Mouse (Mus musculus) CH12.LX (cell line): ENCODE results near the gene Meiob. TPM values are rescaled to one million over a fixed set of nuclear protein-coding genes. Genes with fewer than 3 reads are reported as not detected.

ENCODE experiments used
- DNase-seq: peaks from one replicate; pipeline ENCODE4 v3.0.0-alpha.2; 2013; ENCODE audit errors: extremely low read depth
- H3K27ac ChIP-seq: 2 replicates; pipeline ENCODE4 v1.5.1; 2012; ENCODE audit warnings: low read depth, mild to moderate bottlenecking, control low read depth, moderate library complexity; ENCODE audit not compliant: insufficient read depth
- H3K27me3 ChIP-seq: replicated peaks from 2 replicates; pipeline ENCODE3; 2012; ENCODE audit warnings: inconsistent platforms
- H3K36me3 ChIP-seq, 2 experiments: replicated peaks in 1 of 2; 2 replicates each; pipeline versions ENCODE3 to v1.6.1; 2012; ENCODE audit warnings: inconsistent platforms in 1 of 2, low read length in 1 of 2, mild to moderate bottlenecking in 1 of 2, mixed read lengths in 1 of 2, moderate library complexity in 1 of 2; ENCODE audit not compliant: control insufficient read depth in 1 of 2, insufficient read depth in 1 of 2
- H3K4me1 ChIP-seq, 2 experiments: 2 replicates each; pipeline ENCODE4 v1.6.1; 2012; ENCODE audit warnings: inconsistent platforms in 1 of 2, moderate library complexity in 1 of 2; ENCODE audit not compliant: insufficient read depth in 2 of 2, control insufficient read depth in 1 of 2
- H3K4me2 ChIP-seq: 2 replicates; pipeline ENCODE4 v1.6.1; 2012; ENCODE audit warnings: low read depth, mild to moderate bottlenecking, control low read depth; ENCODE audit not compliant: poor library complexity, insufficient read depth, severe bottlenecking
- H3K4me3 ChIP-seq, 3 experiments: fragments of 150-350 bp in 1 of 3; sonication (generic) in 1 of 3; replicated peaks in 1 of 3; 2 replicates each; pipeline versions ENCODE3 to v1.5.1; 2011 to 2012; ENCODE audit warnings: low read depth in 2 of 3, low read length in 2 of 3, mild to moderate bottlenecking in 2 of 3, moderate library complexity in 2 of 3, control low read depth in 1 of 3, improper control_type of control experiment in 1 of 3, inconsistent platforms in 1 of 3, mixed read lengths in 1 of 3; ENCODE audit not compliant: poor library complexity in 1 of 3
- H3K79me2 ChIP-seq: replicated peaks from 2 replicates; pipeline ENCODE4 v1.6.1; 2012; ENCODE audit warnings: mild to moderate bottlenecking, moderate library complexity; ENCODE audit not compliant: control insufficient read depth, poor library complexity, insufficient read depth, severe bottlenecking; ENCODE audit errors: extremely low read depth
- H3K9ac ChIP-seq: 2 replicates; pipeline ENCODE4 v1.6.1; 2012; ENCODE audit warnings: low read depth, mild to moderate bottlenecking, control low read depth, moderate library complexity; ENCODE audit not compliant: insufficient read depth
- H3K9me3 ChIP-seq: replicated peaks from 2 replicates; pipeline ENCODE3; 2012; ENCODE audit warnings: low read length, inconsistent platforms, mixed read lengths
- BHLHE40 ChIP-seq: IDR thresholded peaks from 2 replicates; pipeline ENCODE4 v1.6.1; 2011; ENCODE audit warnings: mild to moderate bottlenecking, low read depth, low read length, improper control_type of control experiment
- CHD1 ChIP-seq: IDR thresholded peaks from 2 replicates; pipeline ENCODE4 v1.6.1; 2012; ENCODE audit warnings: low read depth, low read length, improper control_type of control experiment, inconsistent platforms
- CHD2 ChIP-seq: IDR thresholded peaks from 2 replicates; pipeline ENCODE4 v1.6.1; 2011; ENCODE audit warnings: low read length, improper control_type of control experiment
- CTCF ChIP-seq, 2 experiments: IDR thresholded peaks in 1 of 2; conservative IDR thresholded peaks in 1 of 2; 2 replicates each; pipeline ENCODE4 v1.5.1; 2011 to 2012; ENCODE audit warnings: low read depth in 2 of 2, low read length in 2 of 2, improper control_type of control experiment in 1 of 2, inconsistent platforms in 1 of 2, mild to moderate bottlenecking in 1 of 2, moderate library complexity in 1 of 2
- EP300 ChIP-seq: IDR thresholded peaks from 2 replicates; pipeline ENCODE4 v1.6.1; 2011; ENCODE audit warnings: low read length, improper control_type of control experiment
- ETS1 ChIP-seq: conservative IDR thresholded peaks from 2 replicates; pipeline ENCODE4 v1.6.1; 2012; ENCODE audit warnings: low read depth, mild to moderate bottlenecking, inconsistent platforms, low read length, improper control_type of control experiment, moderate library complexity
- GABPA ChIP-seq: IDR thresholded peaks from 2 replicates; pipeline ENCODE4 v1.6.1; 2012; ENCODE audit warnings: low read depth, low read length, improper control_type of control experiment, inconsistent platforms; ENCODE audit not compliant: insufficient replicate concordance
- HCFC1 ChIP-seq: IDR thresholded peaks from 2 replicates; pipeline ENCODE4 v1.6.1; 2012; ENCODE audit warnings: low read depth, mild to moderate bottlenecking, inconsistent platforms, low read length, improper control_type of control experiment
- JUN ChIP-seq: IDR thresholded peaks from 2 replicates; pipeline ENCODE4 v1.6.1; 2011; ENCODE audit warnings: low read depth, mild to moderate bottlenecking, low read length, improper control_type of control experiment, moderate library complexity; ENCODE audit not compliant: insufficient read depth
- JUND ChIP-seq: conservative IDR thresholded peaks from 2 replicates; pipeline ENCODE4 v1.6.1; 2011; ENCODE audit warnings: low read depth, low read length, improper control_type of control experiment
- KAT2A ChIP-seq: IDR thresholded peaks from 2 replicates; pipeline ENCODE4 v1.6.1; 2012; ENCODE audit warnings: low read length, improper control_type of control experiment, inconsistent platforms; ENCODE audit not compliant: insufficient replicate concordance
- MAFK ChIP-seq: IDR thresholded peaks from 2 replicates; pipeline ENCODE4 v1.6.1; 2011; ENCODE audit warnings: low read length, improper control_type of control experiment; ENCODE audit not compliant: insufficient replicate concordance
- MAZ ChIP-seq: IDR thresholded peaks from 2 replicates; pipeline ENCODE4 v1.6.1; 2012; ENCODE audit warnings: low read depth, mild to moderate bottlenecking, inconsistent platforms, low read length, improper control_type of control experiment, moderate library complexity
- MEF2A ChIP-seq: IDR thresholded peaks from 2 replicates; pipeline ENCODE4 v1.6.1; 2014; ENCODE audit warnings: low read depth, mild to moderate bottlenecking, inconsistent platforms, low read length, improper control_type of control experiment, borderline replicate concordance
- MXI1 ChIP-seq: IDR thresholded peaks from 2 replicates; pipeline ENCODE4 v1.6.1; 2011; ENCODE audit warnings: mild to moderate bottlenecking, low read depth, low read length, improper control_type of control experiment
- MYC ChIP-seq: IDR thresholded peaks from 2 replicates; pipeline ENCODE4 v1.6.1; 2011; ENCODE audit warnings: low read depth, mild to moderate bottlenecking, improper control_type of control experiment, low read length
- NELFE ChIP-seq: IDR thresholded peaks from 2 replicates; pipeline ENCODE4 v1.6.1; 2011; ENCODE audit warnings: low read depth, low read length, improper control_type of control experiment
- PAX5 ChIP-seq: IDR thresholded peaks from 2 replicates; pipeline ENCODE4 v1.6.1; 2012; ENCODE audit warnings: low read length, inconsistent platforms, mixed read lengths
- POLR2A ChIP-seq: IDR thresholded peaks from 2 replicates; pipeline ENCODE4 v1.6.1; 2011; ENCODE audit warnings: low read depth, mild to moderate bottlenecking, improper control_type of control experiment, low read length
- POLR2AphosphoS2 ChIP-seq: IDR thresholded peaks from 2 replicates; pipeline ENCODE4 v1.6.1; 2011; ENCODE audit warnings: low read depth, low read length, improper control_type of control experiment
- RAD21 ChIP-seq: IDR thresholded peaks from 2 replicates; pipeline ENCODE4 v1.6.1; 2011; ENCODE audit warnings: low read depth, mild to moderate bottlenecking, low read length, improper control_type of control experiment, moderate library complexity
- RCOR1 ChIP-seq: conservative IDR thresholded peaks from 2 replicates; pipeline ENCODE4 v1.6.1; 2012; ENCODE audit warnings: low read depth, mild to moderate bottlenecking, inconsistent platforms, low read length, improper control_type of control experiment
- SIN3A ChIP-seq: IDR thresholded peaks from 2 replicates; pipeline ENCODE4 v1.6.1; 2012; ENCODE audit warnings: low read length, improper control_type of control experiment, inconsistent platforms
- TBP ChIP-seq: conservative IDR thresholded peaks from 2 replicates; pipeline ENCODE4 v1.6.1; 2011; ENCODE audit warnings: low read depth, low read length, improper control_type of control experiment
- TCF12 ChIP-seq: IDR thresholded peaks from 2 replicates; pipeline ENCODE4 v1.6.1; 2014; ENCODE audit warnings: low read depth, mild to moderate bottlenecking, inconsistent platforms, low read length, improper control_type of control experiment
- UBTF ChIP-seq: IDR thresholded peaks from 2 replicates; pipeline ENCODE4 v1.6.1; 2012; ENCODE audit warnings: low read depth, mild to moderate bottlenecking, inconsistent platforms, low read length, improper control_type of control experiment, moderate library complexity
- USF1 ChIP-seq: IDR thresholded peaks from 2 replicates; pipeline ENCODE4 v1.6.1; 2014; ENCODE audit warnings: low read depth, mild to moderate bottlenecking, inconsistent platforms, low read length, improper control_type of control experiment
- USF2 ChIP-seq: conservative IDR thresholded peaks from 2 replicates; pipeline ENCODE4 v1.6.1; 2011; ENCODE audit warnings: low read depth, low read length, improper control_type of control experiment
- ZC3H11A ChIP-seq: IDR thresholded peaks from 2 replicates; pipeline ENCODE4 v1.6.1; 2012; ENCODE audit warnings: low read depth, mild to moderate bottlenecking, inconsistent platforms, low read length, improper control_type of control experiment
- ZKSCAN1 ChIP-seq: IDR thresholded peaks from 2 replicates; pipeline ENCODE4 v1.6.1; 2012; ENCODE audit warnings: low read depth, inconsistent platforms, low read length, improper control_type of control experiment, borderline replicate concordance
- ZMIZ1 ChIP-seq: IDR thresholded peaks from 2 replicates; pipeline ENCODE4 v1.6.1; 2012; ENCODE audit warnings: low read depth, mild to moderate bottlenecking, inconsistent platforms, low read length, improper control_type of control experiment
- ZNF384 ChIP-seq: IDR thresholded peaks from 2 replicates; pipeline ENCODE4 v1.6.1; 2012; ENCODE audit warnings: low read depth, low read length, improper control_type of control experiment, inconsistent platforms
- dilution Hi-C: fragments of 300-500 bp; cut with MboI; formaldehyde crosslinking; loops from 2 replicates; pipeline ENCODE4 v1.14.3; 2020; ENCODE audit warnings: low sequenced_read_pairs; ENCODE audit not compliant: extremely low pct_unique_long_range_greater_than_20kb, extremely low pct_ligation_motif_present
- in situ Hi-C: fragments of 300-500 bp; cut with MboI; formaldehyde crosslinking; loops from 3 replicates; pipeline ENCODE4 v1.14.3; 2019; ENCODE audit warnings: low sequenced_read_pairs, low pct_ligation_motif_present, low pct_unique_long_range_greater_than_20kb, mixed read lengths
- polyA plus RNA-seq: library from polyadenylated mRNA; unstranded; fragments of >175 nt; gene quantifications from 2 replicates; pipeline ENCODE4 v1.2.1, GENCODE M21; 2012; ENCODE audit warnings: low read depth; ENCODE audit not compliant: insufficient read length
- total RNA-seq, 2 experiments: library from RNA; depleted of rRNA; stranded (reverse); fragments of 300-350 nt in 1 of 2; fragments of >200 nt in 1 of 2; gene quantifications; 2 replicates each; pipeline ENCODE4 v1.2.3; 2012 to 2014

Meiob gene
- total and polyA plus RNA-seq, 3 experiments = 0.23 to 0.40 (median 0.30) TPM

DNA sequence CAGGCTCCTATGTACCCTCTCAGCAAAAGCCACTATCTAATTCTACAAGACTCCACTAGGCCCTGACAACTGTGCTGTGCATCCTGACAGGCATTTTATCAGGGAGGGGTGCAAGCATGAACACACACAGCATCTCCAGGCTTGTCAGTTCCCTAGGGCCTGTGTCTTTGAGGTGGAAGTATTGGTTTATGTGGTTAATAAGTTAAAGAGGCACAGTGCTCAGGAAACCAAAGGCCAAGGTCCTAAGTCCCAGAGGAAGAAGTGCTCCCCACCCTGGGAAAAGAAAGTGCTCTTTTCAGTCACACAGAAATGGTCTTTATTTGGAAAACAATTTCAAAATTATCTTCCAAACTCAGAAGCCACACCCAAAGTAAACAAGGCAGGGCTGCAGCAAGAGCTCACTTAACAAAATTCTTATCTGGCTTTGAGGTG, 44.5 kb downstream of the Meiob start:
- H3K4me2 ChIP-seq = peak overlapping the region; percentile 42
- H3K27ac ChIP-seq = no peak overlapping the region
- TF ChIP-seq CHD1 (no peak), CTCF (conservative IDR thresholded peaks at IDR 0.05 in 1 of 2, IDR thresholded peaks at IDR 0.05 in 1 of 2; ENCODE audit: low read depth in 2 of 2, low read length in 2 of 2) (no peak), CHD2 (no peak), USF2 (no peak), TCF12 (no peak), MXI1 (no peak), MAFK (no peak), SIN3A (no peak), ZMIZ1 (no peak), KAT2A (no peak), EP300 (no peak), TBP (no peak), HCFC1 (no peak), USF1 (no peak), JUN (no peak), ETS1 (no peak), GABPA (no peak), MAZ (no peak), ZNF384 (no peak), PAX5 (no peak)
- no peaks in the 10 kb centered on the region for H3K9me3 ChIP-seq
- peak overlapping the region in 2 of 3 experiments; percentile 74 to 75 for H3K4me3 ChIP-seq
- no peak overlapping the region; the same call in 1 of the 2 replicates for H3K9ac ChIP-seq
- dilution Hi-C loops (no loop called here), in situ Hi-C loops (no loop called here)
- peaks cover 10% of the 10 kb centered on the region for H3K27me3 ChIP-seq
- no peaks in the 10 kb centered on the region for H3K79me2 ChIP-seq
- H3K36me3 ChIP-seq = peaks cover 8 to 16% of the 10 kb centered on the region in 2 experiments
- peaks cover 0 to 25% of the 10 kb centered on the region in 2 experiments; a peak in 2 of 4 replicates for H3K4me1 ChIP-seq
- DNase-seq = no peak

GRCm38 (mm10) chr17:24849733-24850064, 45.6 kb downstream of the Meiob start:
- H3K9ac ChIP-seq = peak overlapping the region; percentile 33
- peaks cover 0 to 24% of the 10 kb centered on the region in 2 experiments; a peak in 2 of 4 replicates for H3K4me1 ChIP-seq
- H3K4me3 ChIP-seq = peak overlapping the region; percentile 71 to 75 (median 74)
- peaks cover 11 to 20% of the 10 kb centered on the region in 2 experiments for H3K36me3 ChIP-seq
- dilution Hi-C loops (no loop called here), in situ Hi-C loops (loop anchor here (5.0 kb wide), 1 partner anchor 38 kb away; the partner anchor contains the start of genes Nubp2 and Spsb3)
- H3K4me2 ChIP-seq = peak overlapping the region; percentile 33
- no peaks in the 10 kb centered on the region for H3K9me3 ChIP-seq
- peak; percentile 73 for DNase-seq
- H3K27ac ChIP-seq = peak overlapping the region; percentile 62
- H3K79me2 ChIP-seq = no peaks in the 10 kb centered on the region
- H3K27me3 ChIP-seq = peaks cover 10% of the 10 kb centered on the region
- no peak for TF ChIP-seq JUND
- TF ChIP-seq ZMIZ1 = 0 out of 2 replicates have a peak, but pooled peaks have one; percentile 16
- no peak for TF ChIP-seq MAFK
- no peak for TF ChIP-seq CHD1
- no peak; the same call in 1 of the 2 replicates for TF ChIP-seq UBTF
- no peak for TF ChIP-seq RCOR1
- TF ChIP-seq POLR2A = no peak
- no peak for TF ChIP-seq JUN
- TF ChIP-seq POLR2AphosphoS2 = no peak
- no peak for TF ChIP-seq CHD2
- TF ChIP-seq HCFC1 = no peak
- TF ChIP-seq MEF2A = no peak
- no peak for TF ChIP-seq USF2
- no peak for TF ChIP-seq USF1
- TF ChIP-seq ZKSCAN1 = no peak
- no peak for TF ChIP-seq ZC3H11A
- TF ChIP-seq ETS1 = no peak
- peak; percentile 84 for TF ChIP-seq SIN3A
- TF ChIP-seq BHLHE40 = no peak
- TF ChIP-seq NELFE = no peak
- no peak; the same call in 1 of the 2 replicates for TF ChIP-seq RAD21
- 0 out of 2 replicates have a peak, but pooled peaks have one; percentile 82 for TF ChIP-seq MYC
